Mouse (Mus musculus) bone marrow macrophage, adult 2 months (primary cell): ENCODE data around the gene Helb. TPM values are rescaled to one million over a fixed set of nuclear protein-coding genes. Genes with fewer than 3 reads are reported as not detected.

Source experiments
- H3K27ac ChIP-seq: 2 replicates; pipeline ENCODE4 v1.5.1; 2012; ENCODE audit warnings: low read depth, low read length; ENCODE audit not compliant: insufficient read depth
- H3K4me1 ChIP-seq: 2 replicates; pipeline ENCODE4 v1.6.1; 2012; ENCODE audit warnings: low read length; ENCODE audit not compliant: control insufficient read depth, insufficient read depth
- H3K4me3 ChIP-seq: 2 replicates; pipeline ENCODE4 v1.5.1; 2012; ENCODE audit warnings: mild to moderate bottlenecking, low read length, moderate library complexity; ENCODE audit not compliant: insufficient read depth
- CTCF ChIP-seq: IDR thresholded peaks from 2 replicates; pipeline ENCODE4 v1.5.1; 2012; ENCODE audit warnings: low read depth, mild to moderate bottlenecking, low read length, moderate library complexity
- POLR2A ChIP-seq: IDR thresholded peaks from 2 replicates; pipeline ENCODE4 v1.6.1; 2012; ENCODE audit warnings: mild to moderate bottlenecking, low read depth, low read length, borderline replicate concordance
- polyA plus RNA-seq: library from polyadenylated mRNA; stranded (reverse); fragments of >200 nt; gene quantifications from 2 replicates; pipeline ENCODE4 v1.2.4, GENCODE M21; 2012; ENCODE audit not compliant: missing spikeins, insufficient read depth, insufficient read length

Helb gene
- polyA plus RNA-seq, 1 experiment: 22.9 TPM

GRCm38 (mm10) chr10:120097564-120097963 is 15.2 kb downstream of the Helb start:
- H3K27ac ChIP-seq: no peak overlapping the region
- TF ChIP-seq CTCF (no peak), POLR2A (no peak)
- H3K4me1 ChIP-seq: no peaks in the 10 kb centered on the region
- H3K4me3 ChIP-seq: no peak overlapping the region

GRCm38 (mm10) chr10:120095716-120096115 is 17.1 kb downstream of the Helb start:
- no peak overlapping the region for H3K27ac ChIP-seq
- H3K4me1 ChIP-seq: no peaks in the 10 kb centered on the region
- H3K4me3 ChIP-seq: no peak overlapping the region
- TF ChIP-seq POLR2A (no peak), CTCF (no peak)

- H3K4me3 ChIP-seq: no peak overlapping the region
- H3K27ac ChIP-seq: no peak overlapping the region
- no peaks in the 10 kb centered on the region for H3K4me1 ChIP-seq
- TF ChIP-seq POLR2A: no peak
- TF ChIP-seq CTCF: no peak
Observed at GRCm38 (mm10) chr10:120095136-120095535, 17.7 kb downstream of the Helb start.

GRCm38 (mm10) chr10:120092548-120092947 is 20.2 kb downstream of the Helb start:
- Histone ChIP-seq H3K4me1 (no peaks in the 10 kb centered on the region), H3K27ac (no peak overlapping the region), H3K4me3 (no peak overlapping the region)
- TF ChIP-seq CTCF (no peak), POLR2A (no peak)

- no peaks in the 10 kb centered on the region for H3K4me1 ChIP-seq
- TF ChIP-seq POLR2A (no peak), CTCF (no peak)
- H3K4me3 ChIP-seq: no peak overlapping the region
- H3K27ac ChIP-seq: no peak overlapping the region
Observed at GRCm38 (mm10) chr10:120077850-120078249, 34.9 kb downstream of the Helb start.

- Histone ChIP-seq H3K27ac (no peak overlapping the region), H3K4me3 (no peak overlapping the region), H3K4me1 (no peaks in the 10 kb centered on the region; the same call in 1 of the 2 replicates)
- TF ChIP-seq POLR2A (no peak), CTCF (no peak)
Observed at GRCm38 (mm10) chr10:120066319-120066718, 46.5 kb downstream of the Helb start.

GRCm38 (mm10) chr10:120064424-120064823 is 48.4 kb downstream of the Helb start:
- TF ChIP-seq CTCF: no peak
- no peak for TF ChIP-seq POLR2A
- no peak overlapping the region for H3K4me3 ChIP-seq
- H3K27ac ChIP-seq: no peak overlapping the region
- peaks cover 5% of the 10 kb centered on the region for H3K4me1 ChIP-seq

- H3K4me3 ChIP-seq: no peak overlapping the region
Observed at GRCm38 (mm10) chr10:120061238-120062130, 51.3 kb downstream of the Helb start.

GRCm38 (mm10) chr10:120060579-120061237 is 52.1 kb downstream of the Helb start:
- TF ChIP-seq POLR2A (no peak), CTCF (no peak)
- Histone ChIP-seq H3K4me1 (peaks cover 5% of the 10 kb centered on the region), H3K4me3 (no peak overlapping the region), H3K27ac (no peak overlapping the region)

More at GRCm38 (mm10) chr10:120061238-120062130, 51.3 kb downstream of the Helb start:
- no peak overlapping the region for H3K27ac ChIP-seq
- H3K4me1 ChIP-seq: peaks cover 5% of the 10 kb centered on the region
- no peak for TF ChIP-seq CTCF
- TF ChIP-seq POLR2A: no peak

GRCm38 (mm10) chr10:120044714-120045234 is 68.0 kb downstream of the Helb start:
- no peak for TF ChIP-seq CTCF
- no peak for TF ChIP-seq POLR2A
- H3K27ac ChIP-seq: no peak overlapping the region
- no peak overlapping the region for H3K4me3 ChIP-seq
- no peaks in the 10 kb centered on the region for H3K4me1 ChIP-seq
